Mouse (Mus musculus): ENCODE measurements around the gene Rab3gap2. TPM values are rescaled to one million over a fixed set of nuclear protein-coding genes. Genes with fewer than 3 reads are reported as not detected.

Gene Rab3gap2
- polyA plus RNA-seq, 1 experiment from 2014 or later, result 26.1 TPM

GRCm38 (mm10) chr1:185243013-185243412, 39.1 kb downstream of the Rab3gap2 start:
- peaks cover 72% of the 10 kb centered on the region for H3K36me3 ChIP-seq (ENCODE audit: control insufficient read depth, insufficient read depth, low read length)

DNA sequence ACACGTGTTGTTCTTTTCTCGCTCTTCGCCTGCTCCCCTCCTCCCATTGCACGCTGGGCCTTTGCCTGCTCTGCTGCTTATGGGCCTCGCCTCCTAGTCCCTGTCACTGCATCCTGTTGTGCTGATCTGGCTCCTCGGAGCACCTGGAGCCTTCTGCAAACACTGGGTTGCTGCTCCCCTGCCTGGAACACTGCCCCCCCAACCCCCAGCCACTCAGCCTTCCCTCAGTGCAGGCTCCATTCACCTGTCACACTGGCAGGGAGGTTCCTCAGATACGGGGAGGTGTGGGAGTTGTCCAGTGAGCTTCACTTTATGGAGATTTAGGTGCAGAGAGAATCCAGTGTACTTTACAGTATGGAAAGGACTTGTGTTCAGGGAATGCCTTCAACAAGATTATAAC, 41.5 kb downstream of the Rab3gap2 start:
- H3K4me1 ChIP-seq (replicated peaks; ENCODE audit: control insufficient read depth, insufficient read depth, low read length), result no peaks in the 10 kb centered on the region
- whole genome bisulfite sequencing, result 70% methylated on average over 7 of the region's 7 CpGs
- ATAC-seq (replicated peaks; ENCODE audit: low FRiP score, low TSS enrichment, low read depth), result no peak

More at GRCm38 (mm10) chr1:185243013-185243412, 39.1 kb downstream of the Rab3gap2 start:
- H3K4me3 ChIP-seq (ENCODE audit: low read depth, low read length), result no peak overlapping the region
- ATAC-seq (replicated peaks; ENCODE audit: low FRiP score, low TSS enrichment, low read depth) (no peak), DNase-seq (ENCODE audit: low spot score) (no peak)
- H3K4me1 ChIP-seq (replicated peaks; ENCODE audit: control insufficient read depth, insufficient read depth, low read length), result no peaks in the 10 kb centered on the region
- H3K27me3 ChIP-seq (replicated peaks; ENCODE audit: control insufficient read depth, insufficient read depth, low read length), result no peaks in the 10 kb centered on the region
- no peak overlapping the region for H3K27ac ChIP-seq (ENCODE audit: low read depth)
- no peaks in the 10 kb centered on the region for H3K9me3 ChIP-seq (ENCODE audit: control insufficient read depth, low read length)
- WGBS, result 90% methylated on average over 8 of the region's 8 CpGs
- H3K9ac ChIP-seq (ENCODE audit: low read length), result no peak overlapping the region
- H3K4me2 ChIP-seq (ENCODE audit: low read length), result no peak overlapping the region

GRCm38 (mm10) chr1:185247429-185248085, 43.6 kb downstream of the Rab3gap2 start:
- ATAC-seq (replicated peaks; ENCODE audit: low FRiP score, low TSS enrichment, low read depth) (no peak), DNase-seq (ENCODE audit: low spot score) (no peak)
- Histone ChIP-seq H3K36me3 (ENCODE audit: control insufficient read depth, insufficient read depth, low read length) (peaks cover 73% of the 10 kb centered on the region), H3K9ac (ENCODE audit: low read length) (no peak overlapping the region), H3K4me1 (replicated peaks; ENCODE audit: control insufficient read depth, insufficient read depth, low read length) (no peaks in the 10 kb centered on the region), H3K9me3 (ENCODE audit: control insufficient read depth, low read length) (no peaks in the 10 kb centered on the region), H3K4me3 (ENCODE audit: low read depth, low read length) (no peak overlapping the region), H3K27ac (ENCODE audit: low read depth) (no peak overlapping the region), H3K27me3 (replicated peaks; ENCODE audit: control insufficient read depth, insufficient read depth, low read length) (no peaks in the 10 kb centered on the region), H3K4me2 (ENCODE audit: low read length) (no peak overlapping the region)
- 85% methylated on average over 20 of the region's 20 CpGs for WGBS

More for the DNA sequence above, 41.5 kb downstream of the Rab3gap2 start:
- Histone ChIP-seq H3K9me3 (ENCODE audit: control insufficient read depth, low read length) (no peaks in the 10 kb centered on the region), H3K27ac (ENCODE audit: low read depth) (no peak overlapping the region), H3K36me3 (ENCODE audit: control insufficient read depth, insufficient read depth, low read length) (peaks cover 73% of the 10 kb centered on the region), H3K27me3 (replicated peaks; ENCODE audit: control insufficient read depth, insufficient read depth, low read length) (no peaks in the 10 kb centered on the region), H3K9ac (ENCODE audit: low read length) (no peak overlapping the region), H3K4me3 (ENCODE audit: low read depth, low read length) (no peak overlapping the region), H3K4me2 (ENCODE audit: low read length) (no peak overlapping the region)
- DNase-seq (ENCODE audit: low spot score), result no peak

DNA sequence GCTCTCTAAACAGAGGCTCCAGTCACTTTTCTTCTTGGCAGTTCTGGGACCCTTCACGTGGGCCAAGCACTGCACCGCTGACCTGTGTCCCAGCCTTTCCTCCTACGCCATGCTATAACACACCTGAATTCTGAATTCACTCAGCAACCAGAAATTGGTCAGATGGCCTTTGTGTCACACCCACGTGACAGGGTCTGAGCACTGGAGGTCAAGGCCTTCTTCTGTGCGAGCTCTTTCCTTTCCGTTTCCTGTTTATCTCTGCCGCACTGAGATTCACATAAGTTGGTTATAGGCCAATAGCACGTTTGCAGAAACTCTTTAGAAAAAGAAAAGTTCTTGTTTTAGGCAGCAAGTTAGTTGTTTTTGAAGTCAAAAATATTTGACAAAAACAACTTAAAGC, 44.8 kb downstream of the Rab3gap2 start:
- no peaks in the 10 kb centered on the region for H3K27me3 ChIP-seq (replicated peaks; ENCODE audit: control insufficient read depth, insufficient read depth, low read length)
- no peak overlapping the region for H3K9ac ChIP-seq (ENCODE audit: low read length)
- WGBS, result 71% methylated on average over 8 of the region's 8 CpGs
- DNase-seq (ENCODE audit: low spot score), result no peak
- no peaks in the 10 kb centered on the region for H3K4me1 ChIP-seq (replicated peaks; ENCODE audit: control insufficient read depth, insufficient read depth, low read length)
- H3K36me3 ChIP-seq (ENCODE audit: control insufficient read depth, insufficient read depth, low read length), result peaks cover 69% of the 10 kb centered on the region
- no peak for ATAC-seq (replicated peaks; ENCODE audit: low FRiP score, low TSS enrichment, low read depth)
- H3K4me2 ChIP-seq (ENCODE audit: low read length), result no peak overlapping the region
- no peaks in the 10 kb centered on the region for H3K9me3 ChIP-seq (ENCODE audit: control insufficient read depth, low read length)
- H3K4me3 ChIP-seq (ENCODE audit: low read depth, low read length), result no peak overlapping the region
- no peak overlapping the region for H3K27ac ChIP-seq (ENCODE audit: low read depth)

DNA sequence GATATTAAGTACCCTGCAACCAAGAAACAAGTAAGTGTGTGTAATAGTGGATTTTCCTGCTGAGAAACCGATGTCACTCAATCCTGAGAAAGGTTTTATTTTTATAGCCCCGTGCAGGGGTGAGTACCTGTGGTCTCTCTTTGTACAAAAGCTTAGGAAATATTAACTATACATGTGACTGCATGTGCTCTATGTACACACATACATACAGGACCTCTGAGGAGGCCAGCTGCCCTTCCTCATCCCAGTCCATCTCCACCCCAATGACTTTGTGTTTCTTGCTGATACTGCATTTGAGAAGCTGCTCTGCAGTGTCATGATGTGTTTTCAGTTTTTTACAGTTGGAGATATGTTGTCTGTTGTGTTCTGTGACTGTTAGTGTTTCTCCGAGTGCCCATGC, 48.4 kb downstream of the Rab3gap2 start:
- H3K27me3 ChIP-seq (replicated peaks; ENCODE audit: control insufficient read depth, insufficient read depth, low read length), result no peaks in the 10 kb centered on the region
- no peak overlapping the region for H3K4me2 ChIP-seq (ENCODE audit: low read length)
- DNase-seq (ENCODE audit: low spot score) (no peak), ATAC-seq (replicated peaks; ENCODE audit: low FRiP score, low TSS enrichment, low read depth) (peak; percentile 72; the same call in 1 of the 2 replicates)
- peaks cover 72% of the 10 kb centered on the region for H3K36me3 ChIP-seq (ENCODE audit: control insufficient read depth, insufficient read depth, low read length)
- H3K9ac ChIP-seq (ENCODE audit: low read length), result no peak overlapping the region
- WGBS, result 72% methylated on average over 3 of the region's 3 CpGs
- H3K4me1 ChIP-seq (replicated peaks; ENCODE audit: control insufficient read depth, insufficient read depth, low read length), result no peaks in the 10 kb centered on the region; the same call in 1 of the 2 replicates
- no peaks in the 10 kb centered on the region for H3K9me3 ChIP-seq (ENCODE audit: control insufficient read depth, low read length)
- H3K4me3 ChIP-seq (ENCODE audit: low read depth, low read length), result no peak overlapping the region
- peak overlapping the region; percentile 36; the same call in 1 of the 2 replicates for H3K27ac ChIP-seq (ENCODE audit: low read depth)

GRCm38 (mm10) chr1:185253140-185253892, 49.4 kb downstream of the Rab3gap2 start:
- no peaks in the 10 kb centered on the region for H3K9me3 ChIP-seq (ENCODE audit: control insufficient read depth, low read length)
- peak; percentile 73 for ATAC-seq (replicated peaks; ENCODE audit: low FRiP score, low TSS enrichment, low read depth)
- H3K27me3 ChIP-seq (replicated peaks; ENCODE audit: control insufficient read depth, insufficient read depth, low read length), result no peaks in the 10 kb centered on the region
- no peaks in the 10 kb centered on the region; the same call in 1 of the 2 replicates for H3K4me1 ChIP-seq (replicated peaks; ENCODE audit: control insufficient read depth, insufficient read depth, low read length)
- H3K36me3 ChIP-seq (ENCODE audit: control insufficient read depth, insufficient read depth, low read length), result peaks cover 65% of the 10 kb centered on the region
- H3K4me2 ChIP-seq (ENCODE audit: low read length), result no peak overlapping the region
- H3K4me3 ChIP-seq (ENCODE audit: low read depth, low read length), result no peak overlapping the region
- 57% methylated on average over 12 of the region's 12 CpGs for WGBS
- peak; percentile 62 for DNase-seq (ENCODE audit: low spot score)
- H3K27ac ChIP-seq (ENCODE audit: low read depth), result peak overlapping the region; percentile 38; the same call in 1 of the 2 replicates
- no peak overlapping the region for H3K9ac ChIP-seq (ENCODE audit: low read length)

DNA sequence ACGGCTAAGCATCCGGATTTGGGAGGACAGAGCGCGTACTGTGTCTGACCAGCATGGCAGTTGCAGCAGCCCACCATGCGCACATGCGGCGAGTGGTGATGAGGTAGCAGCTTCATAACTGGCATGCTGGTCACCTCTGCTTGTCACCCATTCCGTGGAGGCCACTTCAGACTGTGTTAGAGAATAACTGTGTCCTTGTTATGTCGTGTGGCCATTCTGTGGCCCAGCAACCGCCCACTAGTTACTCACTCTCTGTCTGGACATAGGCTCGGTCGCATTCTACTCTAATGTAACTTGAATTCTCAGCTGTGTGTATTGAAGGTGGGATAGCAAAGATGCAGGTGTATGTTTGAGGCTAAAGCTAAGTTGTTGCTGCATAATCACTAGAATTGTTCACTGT, 51.4 kb downstream of the Rab3gap2 start:
- ATAC-seq (replicated peaks; ENCODE audit: low FRiP score, low TSS enrichment, low read depth), result no peak
- WGBS, result 93% methylated on average over 12 of the region's 12 CpGs

DNA sequence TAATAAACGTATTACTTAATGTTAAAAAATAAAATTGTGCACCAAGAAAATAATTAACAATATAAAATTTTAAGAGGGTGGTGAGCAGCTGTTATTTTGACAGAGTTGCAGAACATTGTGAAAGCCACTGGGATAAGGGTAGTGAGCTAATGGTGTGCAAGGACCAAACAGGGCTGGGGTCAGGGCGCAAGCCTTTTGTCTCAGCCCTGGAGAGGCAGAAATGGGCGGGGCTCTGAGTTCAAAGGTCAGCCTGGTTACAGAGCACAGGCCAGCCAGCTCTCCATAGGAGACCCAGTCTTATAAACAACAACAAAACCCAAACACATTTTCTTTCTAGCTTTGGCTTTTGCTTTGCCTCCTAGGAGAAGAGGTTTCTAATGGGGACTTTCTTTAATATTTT, 52.8 kb downstream of the Rab3gap2 start:
- Histone ChIP-seq H3K27ac (ENCODE audit: low read depth) (no peak overlapping the region), H3K9me3 (ENCODE audit: control insufficient read depth, low read length) (no peaks in the 10 kb centered on the region), H3K4me1 (replicated peaks; ENCODE audit: control insufficient read depth, insufficient read depth, low read length) (no peaks in the 10 kb centered on the region; the same call in 1 of the 2 replicates), H3K36me3 (ENCODE audit: control insufficient read depth, insufficient read depth, low read length) (peaks cover 66% of the 10 kb centered on the region), H3K9ac (ENCODE audit: low read length) (no peak overlapping the region), H3K4me3 (ENCODE audit: low read depth, low read length) (no peak overlapping the region), H3K27me3 (replicated peaks; ENCODE audit: control insufficient read depth, insufficient read depth, low read length) (no peaks in the 10 kb centered on the region), H3K4me2 (ENCODE audit: low read length) (no peak overlapping the region)
- 39% methylated on average over 3 of the region's 3 CpGs for WGBS
- ATAC-seq (replicated peaks; ENCODE audit: low FRiP score, low TSS enrichment, low read depth), result no peak; the same call in 1 of the 2 replicates
- DNase-seq (ENCODE audit: low spot score), result no peak

More for the DNA sequence above, 51.4 kb downstream of the Rab3gap2 start:
- peaks cover 66% of the 10 kb centered on the region for H3K36me3 ChIP-seq (ENCODE audit: control insufficient read depth, insufficient read depth, low read length)
- no peaks in the 10 kb centered on the region; the same call in 1 of the 2 replicates for H3K4me1 ChIP-seq (replicated peaks; ENCODE audit: control insufficient read depth, insufficient read depth, low read length)
- H3K27me3 ChIP-seq (replicated peaks; ENCODE audit: control insufficient read depth, insufficient read depth, low read length), result no peaks in the 10 kb centered on the region
- H3K9ac ChIP-seq (ENCODE audit: low read length), result no peak overlapping the region
- H3K9me3 ChIP-seq (ENCODE audit: control insufficient read depth, low read length), result no peaks in the 10 kb centered on the region
- no peak overlapping the region for H3K4me3 ChIP-seq (ENCODE audit: low read depth, low read length)
- no peak for DNase-seq (ENCODE audit: low spot score)
- H3K4me2 ChIP-seq (ENCODE audit: low read length), result no peak overlapping the region
- H3K27ac ChIP-seq (ENCODE audit: low read depth), result no peak overlapping the region
